Mouse (Mus musculus) kidney, adult 18-20 months (tissue): ENCODE measurements around the gene Phyhipl.

Experiments used
- DNase-seq: peaks from one replicate; pipeline ENCODE4 v3.0.0; 2021

Gene Phyhipl

GRCm38 (mm10) chr10:70623461-70623860 is 32.3 kb downstream of the Phyhipl start:
- DNase-seq, result no peak

GRCm38 (mm10) chr10:70616377-70616776 is 39.4 kb downstream of the Phyhipl start:
- DNase-seq, result no peak

GRCm38 (mm10) chr10:70611633-70612032 is 44.1 kb downstream of the Phyhipl start:
- no peak for DNase-seq

DNA sequence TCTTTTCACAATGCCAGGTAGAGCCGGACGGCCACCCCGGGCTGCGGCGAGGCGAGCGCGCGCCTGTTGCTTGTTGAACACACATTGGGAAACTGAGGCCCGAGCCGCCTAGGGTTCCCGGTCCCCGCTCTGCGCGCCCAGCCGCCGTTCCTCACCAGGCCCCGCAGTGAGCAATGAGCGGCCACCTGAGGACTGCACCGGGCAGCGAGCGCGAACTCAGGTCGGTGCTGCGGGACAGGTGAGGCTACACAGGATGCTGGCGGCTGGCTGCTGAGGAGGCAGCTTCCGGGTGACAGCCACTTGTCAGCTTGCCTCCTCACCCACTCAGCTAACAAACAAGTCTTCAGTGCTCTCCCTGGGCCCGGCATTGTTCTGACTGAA is 55.9 kb downstream of the Phyhipl start:
- no peak for DNase-seq

DNA sequence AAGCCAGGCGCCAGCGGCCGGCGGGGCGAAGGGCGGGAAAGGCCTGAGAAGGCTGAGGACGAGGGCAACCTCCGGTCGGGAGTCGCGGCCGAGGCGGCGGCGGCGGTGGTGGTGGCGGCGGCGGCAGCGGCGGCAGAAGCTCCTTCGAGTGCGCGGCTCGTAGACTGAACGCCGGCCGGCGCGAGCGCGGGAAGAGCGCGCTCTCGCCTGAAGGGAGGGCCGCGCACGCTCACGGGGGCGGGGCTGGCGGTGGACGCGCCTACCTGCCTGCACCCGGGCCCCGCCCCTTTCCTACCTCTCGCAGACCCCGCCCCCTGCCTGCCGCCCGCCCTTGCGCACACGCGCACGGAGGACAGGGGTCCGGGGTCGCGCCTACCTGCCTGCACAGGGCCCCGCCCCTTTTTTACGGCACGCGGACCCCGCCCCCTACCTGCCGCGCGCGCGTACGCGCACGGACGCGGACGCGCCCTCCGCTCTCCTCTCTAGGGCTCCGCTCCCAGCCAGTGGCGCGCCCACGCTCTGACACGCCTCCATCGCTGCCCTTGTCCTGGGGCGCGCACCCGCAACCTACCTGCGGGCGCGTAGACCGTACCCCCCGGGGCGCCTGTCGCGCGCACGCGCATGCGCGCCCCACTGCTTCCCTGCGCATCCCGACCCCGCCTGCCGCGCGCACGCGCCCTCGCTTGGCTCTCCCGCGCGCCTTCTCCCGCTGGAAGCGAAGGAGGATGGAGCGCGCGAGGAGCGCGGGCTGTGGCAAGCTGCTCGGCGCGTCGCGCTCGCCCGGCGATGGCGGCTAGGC is 56.4 kb downstream of the Phyhipl start:
- peak; percentile 93 for DNase-seq

- DNase-seq, result peak; percentile 69
Observed at GRCm38 (mm10) chr10:70598516-70599125, 57.1 kb downstream of the Phyhipl start.

DNA sequence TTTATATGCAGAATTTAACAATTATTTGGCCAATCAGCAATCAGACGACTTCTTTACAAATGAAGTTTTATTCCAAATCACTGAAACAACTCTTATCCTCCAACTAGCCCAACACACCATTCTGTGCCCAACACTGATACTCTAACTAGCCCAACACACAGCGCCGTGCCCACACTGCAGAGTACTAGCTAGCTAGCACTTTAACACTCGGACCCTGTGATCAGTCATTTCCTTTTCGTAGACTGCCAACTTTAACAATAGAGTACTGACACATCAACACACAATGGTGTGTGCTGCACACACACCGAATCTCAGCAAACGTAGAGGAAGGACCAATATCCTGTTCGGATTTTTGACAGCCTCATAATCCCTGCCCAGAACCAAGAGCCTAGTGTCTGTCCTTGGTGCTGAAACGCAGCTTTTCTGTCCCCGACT is 57.7 kb downstream of the Phyhipl start:
- DNase-seq, result no peak

GRCm38 (mm10) chr10:70594007-70594406 is 61.8 kb downstream of the Phyhipl start:
- DNase-seq, result peak; percentile 53

DNA sequence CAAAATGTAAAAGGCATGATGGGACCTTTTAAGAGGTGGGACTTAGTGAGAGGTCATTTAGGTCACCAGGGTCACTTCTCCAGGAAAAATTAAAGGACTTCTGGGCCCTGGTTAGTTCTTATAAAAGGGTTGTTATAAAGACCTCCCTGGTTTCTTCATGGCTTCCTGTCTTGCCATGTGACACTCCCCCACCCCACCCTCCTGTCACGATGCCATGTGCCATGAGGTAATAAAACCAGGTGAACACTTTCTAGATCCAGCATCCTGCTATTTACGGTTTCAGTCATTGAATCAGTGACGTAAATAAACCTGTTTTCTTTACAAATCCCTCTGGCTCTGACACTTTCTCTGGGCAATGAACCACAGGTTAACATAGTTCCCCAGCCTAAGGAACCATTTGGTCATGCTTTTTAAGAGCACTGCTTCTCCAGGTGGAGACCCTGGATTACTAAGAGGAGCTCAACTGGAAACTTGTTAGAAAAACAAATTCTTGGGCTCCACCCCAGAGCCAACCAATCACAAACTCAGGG is 68.8 kb downstream of the Phyhipl start:
- DNase-seq, result peak; percentile 53

DNA sequence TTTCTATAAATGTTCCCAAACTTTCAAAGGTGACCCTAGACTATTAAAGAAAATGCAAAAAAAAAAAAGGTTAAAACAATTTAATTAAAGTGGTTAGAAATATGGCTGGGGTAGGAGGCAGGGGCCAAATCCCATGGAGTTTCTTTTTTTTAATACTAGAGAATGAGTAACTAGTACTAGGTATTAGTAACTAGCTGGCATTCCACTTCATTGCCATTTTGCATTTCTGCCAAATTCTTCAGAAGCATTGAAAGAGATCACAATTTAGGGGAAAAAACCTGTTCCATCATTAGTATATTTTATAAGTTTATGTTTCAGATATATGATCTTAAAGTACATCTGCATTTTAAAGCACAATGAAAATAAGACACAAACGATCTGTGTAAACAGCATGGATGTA is 71.6 kb downstream of the Phyhipl start:
- no peak for DNase-seq

- DNase-seq, result no peak
Observed at GRCm38 (mm10) chr10:70581556-70582211, 74.1 kb downstream of the Phyhipl start.

DNA sequence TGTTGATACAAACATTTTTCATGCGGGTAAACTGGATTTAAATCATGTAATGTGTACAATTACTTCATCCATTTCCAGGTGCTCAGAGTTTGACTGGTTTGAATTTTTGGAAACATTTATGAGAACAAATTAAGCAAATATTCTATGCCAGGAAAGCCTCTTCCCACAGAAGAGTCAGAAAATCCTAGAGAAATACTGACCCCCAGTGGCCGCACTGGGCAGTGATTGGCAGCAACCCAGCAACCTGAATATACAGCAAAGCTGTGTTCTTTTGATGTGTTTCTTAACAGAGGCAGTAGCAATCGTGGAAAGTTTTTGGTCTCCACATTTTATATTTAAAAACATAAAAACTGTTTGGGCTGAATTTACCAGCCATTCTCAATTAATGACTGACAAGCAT is 92.1 kb downstream of the Phyhipl start:
- DNase-seq, result peak; percentile 72

GRCm38 (mm10) chr10:70552531-70552930 is 103.2 kb downstream of the Phyhipl start:
- no peak for DNase-seq

GRCm38 (mm10) chr10:70542857-70543256 is 112.9 kb downstream of the Phyhipl start:
- no peak for DNase-seq

DNA sequence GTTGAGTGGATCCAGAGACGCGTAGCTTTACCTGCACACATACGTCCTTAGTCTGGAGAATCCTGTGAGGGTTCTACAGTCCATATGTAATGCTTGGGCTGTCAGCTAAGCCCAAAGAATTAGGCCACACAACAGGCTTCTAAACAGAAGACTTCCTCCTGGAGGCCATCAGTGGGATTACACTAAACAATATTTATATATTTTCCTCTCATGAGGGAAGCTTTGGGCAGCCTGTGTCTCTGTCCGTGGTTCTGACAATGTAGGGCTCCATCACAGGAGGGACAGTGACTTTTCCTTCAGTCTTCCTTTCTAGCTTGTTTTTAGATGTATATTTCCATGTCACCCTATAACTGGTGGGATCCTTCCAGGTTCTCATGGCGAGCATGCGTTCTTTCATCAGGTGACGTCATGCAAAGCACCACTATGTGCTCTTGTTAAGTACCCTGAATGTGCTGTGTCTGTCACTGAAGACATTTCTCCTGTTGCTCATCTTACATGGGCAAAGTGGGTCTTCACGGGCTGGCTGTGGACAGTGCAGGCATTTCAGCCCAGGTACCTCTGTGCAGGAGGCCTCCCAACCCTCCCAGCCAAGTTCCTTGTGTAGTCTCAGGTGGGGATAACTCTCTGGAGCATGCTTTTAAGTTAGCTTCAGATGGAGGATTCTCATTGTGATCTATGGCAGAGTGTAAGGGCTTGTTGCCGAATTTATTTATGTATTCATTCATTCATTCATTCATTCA is 115.1 kb downstream of the Phyhipl start:
- no peak for DNase-seq

DNA sequence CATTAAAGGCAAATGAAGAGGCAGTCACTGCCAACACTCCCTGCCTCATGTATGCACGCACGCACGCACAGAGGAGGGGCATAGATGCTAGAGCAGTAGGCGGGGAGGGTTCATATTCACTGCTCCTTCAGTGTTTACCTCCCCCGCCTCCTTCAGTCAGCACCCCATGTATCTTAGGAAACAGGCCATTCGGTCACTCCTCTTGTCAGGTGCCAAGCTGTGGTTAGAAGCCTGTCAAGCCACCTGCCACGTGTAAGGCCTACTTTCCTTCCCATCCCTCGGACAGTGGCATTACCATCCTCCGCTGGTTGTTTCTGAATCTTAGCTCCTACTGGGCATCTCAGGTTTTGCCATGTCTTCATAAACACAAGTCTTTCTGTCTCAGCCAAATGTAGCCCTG is 116.5 kb downstream of the Phyhipl start:
- DNase-seq, result no peak

DNA sequence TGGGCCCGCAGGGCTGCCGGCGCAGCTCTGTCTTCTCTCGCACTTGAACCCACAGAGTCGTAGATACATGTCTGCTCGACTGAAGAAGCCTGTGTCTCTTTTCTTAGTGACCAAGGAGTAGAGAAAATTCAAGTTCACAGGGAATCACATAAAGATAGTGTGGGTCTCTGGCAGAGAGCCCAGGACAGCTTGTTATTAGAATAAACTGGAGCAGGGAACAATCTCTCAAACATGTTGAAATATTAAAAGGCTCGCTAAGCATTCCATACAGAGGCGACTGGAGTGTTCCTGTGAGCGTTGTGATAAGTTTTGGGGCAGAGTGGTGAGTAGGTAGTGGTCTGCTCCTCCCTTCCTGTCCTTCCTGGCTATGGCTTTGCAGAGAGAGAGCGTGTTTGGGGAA is 118.1 kb downstream of the Phyhipl start:
- DNase-seq, result no peak

GRCm38 (mm10) chr10:70535401-70535800 is 120.4 kb downstream of the Phyhipl start:
- DNase-seq, result no peak

GRCm38 (mm10) chr10:70534571-70534970 is 121.2 kb downstream of the Phyhipl start:
- DNase-seq, result no peak

DNA sequence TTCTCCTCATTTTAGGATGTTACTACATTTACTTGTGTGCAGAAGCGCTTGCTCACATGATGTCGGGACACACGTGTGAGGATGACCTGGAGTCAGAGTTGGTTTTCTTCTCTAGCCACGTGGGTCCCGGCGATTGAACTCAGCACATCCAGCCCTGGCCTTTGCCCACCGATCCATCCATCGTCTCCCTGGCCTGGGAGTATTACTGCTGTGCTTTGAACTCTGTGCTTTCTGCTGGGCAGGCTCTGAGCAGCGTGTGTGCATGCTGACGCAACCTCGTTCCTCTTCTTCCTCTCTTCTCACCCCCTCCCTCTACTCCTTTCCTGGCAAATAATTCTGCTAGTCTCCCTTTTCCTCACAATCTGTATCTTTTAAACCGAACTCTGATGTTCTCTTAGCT is 121.8 kb downstream of the Phyhipl start:
- no peak for DNase-seq

- DNase-seq, result no peak
Observed at GRCm38 (mm10) chr10:70533301-70533781, 122.4 kb downstream of the Phyhipl start.

- no peak for DNase-seq
Observed at GRCm38 (mm10) chr10:70532249-70532648, 123.5 kb downstream of the Phyhipl start.
